Mouse (Mus musculus) liver (tissue): ENCODE measurements around the gene Sorl1.
"Not testable (repeated sequence)": the region's sequence is repeated elsewhere in the genome, so short reads cannot be mapped to it uniquely, and the experiment has no call there.

Experiments used
- DNase-seq: peaks from one replicate; pipeline ENCODE4 v3.0.0-alpha.2; 2020; ENCODE audit warnings: mixed read lengths

Gene Sorl1

GRCm38 (mm10) chr9:42087921-42088320, 36.2 kb downstream of the Sorl1 start:
- no peak for DNase-seq

- no peak for DNase-seq
Observed at GRCm38 (mm10) chr9:42085970-42086369, 38.1 kb downstream of the Sorl1 start.

- no peak for DNase-seq
Observed at GRCm38 (mm10) chr9:42083661-42084067, 40.4 kb downstream of the Sorl1 start.

GRCm38 (mm10) chr9:42081681-42082530, 42.2 kb downstream of the Sorl1 start:
- DNase-seq = no peak

GRCm38 (mm10) chr9:42080671-42081070, 43.4 kb downstream of the Sorl1 start:
- DNase-seq = no peak

GRCm38 (mm10) chr9:42077112-42077845, 46.8 kb downstream of the Sorl1 start:
- DNase-seq = no peak

GRCm38 (mm10) chr9:42076256-42076849, 47.7 kb downstream of the Sorl1 start:
- DNase-seq = no peak

GRCm38 (mm10) chr9:42075241-42075640, 48.9 kb downstream of the Sorl1 start:
- no peak for DNase-seq

- DNase-seq = no peak
Observed at GRCm38 (mm10) chr9:42072010-42072409, 52.1 kb downstream of the Sorl1 start.

GRCm38 (mm10) chr9:42070856-42071255, 53.2 kb downstream of the Sorl1 start:
- no peak for DNase-seq

GRCm38 (mm10) chr9:42069471-42069870, 54.6 kb downstream of the Sorl1 start:
- DNase-seq = no peak

- no peak for DNase-seq
Observed at GRCm38 (mm10) chr9:42067950-42068349, 56.1 kb downstream of the Sorl1 start.

GRCm38 (mm10) chr9:42065756-42066155, 58.3 kb downstream of the Sorl1 start:
- no peak for DNase-seq

- DNase-seq = no peak
Observed at GRCm38 (mm10) chr9:42063391-42063790, 60.7 kb downstream of the Sorl1 start.

- DNase-seq = no peak
Observed at GRCm38 (mm10) chr9:42062269-42062668, 61.8 kb downstream of the Sorl1 start.

GRCm38 (mm10) chr9:42059006-42059405, 65.1 kb downstream of the Sorl1 start:
- not testable (repeated sequence) for DNase-seq

GRCm38 (mm10) chr9:42056591-42056990, 67.5 kb downstream of the Sorl1 start:
- no peak for DNase-seq

- DNase-seq = no peak
Observed at GRCm38 (mm10) chr9:42055378-42055777, 68.7 kb downstream of the Sorl1 start.

- DNase-seq = no peak
Observed at GRCm38 (mm10) chr9:42054339-42055272, 69.5 kb downstream of the Sorl1 start.

GRCm38 (mm10) chr9:42053591-42054190, 70.4 kb downstream of the Sorl1 start:
- no peak for DNase-seq

- no peak for DNase-seq
Observed at GRCm38 (mm10) chr9:42052713-42053356, 71.3 kb downstream of the Sorl1 start.

- no peak for DNase-seq
Observed at GRCm38 (mm10) chr9:42048542-42048941, 75.6 kb downstream of the Sorl1 start.
